Mouse (Mus musculus) liver, adult (tissue): ENCODE data around the gene Hcfc2.

Experiments
- GATA4 ChIP-seq: IDR thresholded peaks from 2 replicates; pipeline ENCODE4 v1.6.1; 2014; ENCODE audit warnings: mild to moderate bottlenecking, low read length; ENCODE audit not compliant: insufficient replicate concordance

Gene Hcfc2

GRCm38 (mm10) chr10:82757341-82757740 lies 61.4 kb downstream of the Hcfc2 start:
- TF ChIP-seq GATA4, result no peak

- no peak for TF ChIP-seq GATA4
Measured at GRCm38 (mm10) chr10:82758368-82758767, 62.4 kb downstream of the Hcfc2 start.

- peak; percentile 97 for TF ChIP-seq GATA4
Measured at GRCm38 (mm10) chr10:82758878-82759277, 62.9 kb downstream of the Hcfc2 start.

DNA sequence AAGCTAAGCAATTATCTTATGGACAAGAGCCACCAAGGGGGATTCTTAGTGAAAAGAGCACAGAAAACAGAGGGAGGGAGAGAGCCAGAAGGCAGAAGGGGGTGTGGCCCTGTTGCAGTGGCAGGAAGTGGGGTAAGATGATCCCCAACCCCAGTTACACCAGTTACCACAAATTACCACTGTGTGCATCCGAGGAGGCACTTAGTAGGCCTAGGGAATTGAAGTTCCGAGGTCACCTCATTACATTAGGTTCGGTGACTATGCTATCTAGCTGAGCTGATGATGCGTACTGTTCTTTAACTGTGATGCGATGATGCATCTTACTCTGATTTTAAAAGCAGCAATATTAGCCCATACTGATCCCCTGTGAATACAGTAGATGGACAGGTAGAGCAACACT lies 63.7 kb downstream of the Hcfc2 start:
- no peak for TF ChIP-seq GATA4

- no peak for TF ChIP-seq GATA4
Measured at GRCm38 (mm10) chr10:82761037-82761811, 65.3 kb downstream of the Hcfc2 start.

- no peak for TF ChIP-seq GATA4
Measured at GRCm38 (mm10) chr10:82762756-82763681, 67.1 kb downstream of the Hcfc2 start.

GRCm38 (mm10) chr10:82763840-82764631 lies 68.1 kb downstream of the Hcfc2 start, which contains the start of gene Nfyb:
TSS of gene Nfyb (minus strand) at chr10:82764144.
- peak; percentile 14; the same call in 1 of the 2 replicates for TF ChIP-seq GATA4

GRCm38 (mm10) chr10:82768901-82769300 lies 72.9 kb downstream of the Hcfc2 start:
- no peak for TF ChIP-seq GATA4

DNA sequence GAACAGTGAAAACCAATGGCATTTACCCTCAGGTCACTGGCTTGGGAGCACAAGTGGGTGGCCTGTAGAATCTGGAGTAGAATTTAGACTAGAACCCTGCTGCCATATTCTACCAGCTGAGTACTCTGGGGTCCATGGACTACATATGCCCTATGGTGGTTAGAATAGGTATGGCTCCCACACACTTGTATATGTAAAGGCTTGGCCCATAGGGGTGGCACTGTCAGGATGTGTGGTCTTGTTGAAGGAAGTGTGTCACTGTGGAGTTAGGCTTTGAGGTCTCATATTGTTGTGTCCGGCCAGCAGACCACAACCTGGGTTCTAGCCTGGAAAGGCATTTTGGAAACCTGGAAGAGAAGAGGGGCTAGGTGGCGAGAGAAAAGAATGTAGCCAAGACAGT lies 74.8 kb downstream of the Hcfc2 start:
- no peak for TF ChIP-seq GATA4

DNA sequence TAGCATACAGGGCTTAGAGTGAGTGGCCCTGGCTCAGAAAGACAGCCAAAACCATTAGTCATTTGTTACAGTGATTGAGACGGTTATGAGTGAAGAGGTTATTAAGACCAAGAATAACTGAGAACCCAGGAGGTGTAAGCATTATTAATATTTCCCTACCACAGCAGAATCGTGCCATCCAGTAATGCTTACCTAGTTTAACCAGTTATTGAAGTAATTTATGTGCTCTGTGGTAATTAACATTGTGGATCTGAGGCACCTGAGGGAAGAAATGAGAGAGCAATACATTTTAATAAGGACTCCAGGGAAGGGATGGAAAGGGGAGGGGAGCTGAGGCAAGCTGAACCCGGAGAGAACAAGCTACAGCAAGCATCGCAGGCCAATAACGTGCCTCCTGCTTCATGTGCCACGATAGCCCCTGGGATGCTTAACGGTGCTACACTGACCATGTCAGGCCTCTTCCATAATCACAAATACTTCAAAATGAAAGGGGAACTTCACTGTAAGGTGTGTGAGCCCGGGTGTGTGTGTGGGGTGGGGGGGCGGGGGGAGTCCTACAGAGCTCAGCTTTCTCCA lies 75.7 kb downstream of the Hcfc2 start:
- TF ChIP-seq GATA4, result no peak

GRCm38 (mm10) chr10:82774841-82775240 lies 78.9 kb downstream of the Hcfc2 start:
- no peak for TF ChIP-seq GATA4

DNA sequence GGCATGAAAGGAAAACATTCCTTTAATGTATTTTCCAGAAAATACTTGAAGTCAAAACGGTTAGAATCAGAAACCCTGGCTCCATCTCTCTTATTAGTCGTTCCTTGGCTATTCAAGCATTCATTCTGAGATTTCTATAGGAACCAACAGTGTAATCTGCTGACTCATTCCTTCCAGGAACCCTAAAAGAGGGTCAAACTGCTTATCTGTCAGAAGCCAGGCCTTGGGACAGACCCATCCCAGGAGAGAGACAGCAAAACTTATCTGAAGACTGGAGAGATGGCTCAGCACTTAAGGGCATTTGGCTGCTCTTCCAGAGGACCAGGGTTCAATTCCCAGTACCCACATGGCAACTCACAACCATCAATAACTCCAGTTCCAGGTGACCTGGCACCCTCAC lies 81.1 kb downstream of the Hcfc2 start:
- TF ChIP-seq GATA4, result no peak

DNA sequence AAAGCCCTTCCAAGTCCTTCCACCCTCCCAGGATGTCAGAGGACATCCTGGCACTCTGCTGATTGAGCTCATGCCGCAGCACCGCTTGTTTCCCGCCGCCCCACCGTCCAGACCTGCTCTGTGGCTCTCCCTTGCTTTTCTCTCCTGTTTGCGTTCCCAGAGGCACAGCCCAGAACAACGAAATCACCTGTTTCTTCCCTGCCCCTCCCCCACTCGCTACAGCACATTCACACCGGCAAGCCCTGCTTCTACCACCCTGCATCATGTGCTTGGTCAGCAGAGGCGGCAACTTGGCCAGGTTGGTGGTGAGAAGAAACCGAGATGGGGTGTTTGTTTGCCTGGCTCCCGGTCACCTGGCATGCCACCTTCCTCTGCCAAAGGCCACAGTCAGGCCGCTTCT lies 81.9 kb downstream of the Hcfc2 start:
- TF ChIP-seq GATA4, result no peak

- peak; percentile 49; the same call in 1 of the 2 replicates for TF ChIP-seq GATA4
Measured at GRCm38 (mm10) chr10:82778791-82779549, 83.0 kb downstream of the Hcfc2 start.

- no peak for TF ChIP-seq GATA4
Measured at GRCm38 (mm10) chr10:82779831-82780230, 83.9 kb downstream of the Hcfc2 start.

- no peak for TF ChIP-seq GATA4
Measured at GRCm38 (mm10) chr10:82780322-82780721, 84.4 kb downstream of the Hcfc2 start.
